Mouse (Mus musculus) liver, embryonic 14.5 days (tissue): ENCODE measurements around the gene Trappc3. TPM values are rescaled to one million over a fixed set of nuclear protein-coding genes. Genes with fewer than 3 reads are reported as not detected.

Experiments used
- ATAC-seq: fragments of 200-750 bp; cut with Nextera tagmentation; 2 replicates; pipeline ENCODE4 v1.8.0; 2017; ENCODE audit warnings: moderate number of reproducible peaks, mild to moderate bottlenecking, moderate library complexity; ENCODE audit not compliant: insufficient read depth
- DNase-seq, 3 experiments: peaks; one replicate each; pipeline ENCODE4 v3.0.0-alpha.2; 2012 to 2013; ENCODE audit warnings: low read depth in 3 of 3, low spot score in 3 of 3
- H3K27ac ChIP-seq: fragments of 300-500 bp; sonication (generic); 2 replicates; pipeline ENCODE4 v1.5.1; 2014; ENCODE audit warnings: moderate library complexity, mild to moderate bottlenecking, control low read depth, inconsistent platforms
- H3K27me3 ChIP-seq: fragments of 300-500 bp; sonication (generic); 2 replicates; pipeline ENCODE4 v1.6.1; 2014; ENCODE audit warnings: mild to moderate bottlenecking, low read length, moderate library complexity; ENCODE audit not compliant: control insufficient read depth, insufficient read depth
- H3K36me3 ChIP-seq: fragments of 300-500 bp; sonication (generic); replicated peaks from 2 replicates; pipeline ENCODE4 v1.6.1; 2014; ENCODE audit warnings: low read depth; ENCODE audit not compliant: control insufficient read depth, insufficient read depth
- H3K4me1 ChIP-seq, 2 experiments: fragments of 200-500 bp in 1 of 2; fragments of 300-500 bp in 1 of 2; sonication (generic) in 1 of 2; replicated peaks; 2 replicates each; pipeline ENCODE4 v1.6.1; 2012 to 2014; ENCODE audit warnings: antibody characterized with exemption in 1 of 2, inconsistent platforms in 1 of 2, low read length in 1 of 2; ENCODE audit not compliant: control insufficient read depth in 2 of 2, insufficient read depth in 2 of 2
- H3K4me2 ChIP-seq: fragments of 300-500 bp; sonication (generic); 2 replicates; pipeline ENCODE4 v1.6.1; 2014; ENCODE audit warnings: low read depth, mild to moderate bottlenecking, control low read depth, moderate library complexity
- H3K4me3 ChIP-seq, 2 experiments: fragments of 200-500 bp in 1 of 2; fragments of 300-500 bp in 1 of 2; sonication (generic) in 1 of 2; 2 replicates each; pipeline ENCODE4 v1.5.1; 2012 to 2014; ENCODE audit warnings: low read depth in 2 of 2, low read length in 2 of 2, mild to moderate bottlenecking in 2 of 2, control low read depth in 1 of 2, inconsistent platforms in 1 of 2, moderate library complexity in 1 of 2; ENCODE audit not compliant: insufficient read depth in 1 of 2
- H3K9ac ChIP-seq: fragments of 300-500 bp; sonication (generic); replicated peaks from 2 replicates; pipeline ENCODE4 v1.6.1; 2014; ENCODE audit warnings: mild to moderate bottlenecking, control low read depth, moderate library complexity
- H3K9me3 ChIP-seq: fragments of 300-500 bp; sonication (generic); 2 replicates; pipeline ENCODE4 v1.6.1; 2016; ENCODE audit warnings: low read length, mixed read lengths; ENCODE audit not compliant: control insufficient read depth
- CTCF ChIP-seq: IDR thresholded peaks from 2 replicates; pipeline ENCODE4 v1.5.1; 2016; ENCODE audit warnings: antibody characterized with exemption, low read depth, control low read depth
- EP300 ChIP-seq: IDR thresholded peaks from 2 replicates; pipeline ENCODE4 v1.6.1; 2016; ENCODE audit warnings: antibody characterized with exemption, low read depth
- WGBS: fragments of 180-500 bp; shearing (Covaris S2); extraction: QIAGEN DNeasy Blood & Tissue Kit; methylation state at CpG from one replicate; pipeline ENCODE4 v1.1.7; 2014; ENCODE audit not compliant: insufficient replicate concordance; 5-methylcytosine and 5-hydroxymethylcytosine counted together
- polyA plus RNA-seq, 2 experiments: library from polyadenylated mRNA; depleted of rRNA in 1 of 2; stranded (reverse) in 1 of 2; unstranded in 1 of 2; fragments of >200 nt; fragmentation: Nextera tagmentation in 1 of 2; extraction: Ambion mirVana in 1 of 2; gene quantifications; 2 replicates each; pipeline versions ENCODE4 v1.2.1 to v1.2.3; 2012 to 2014

Gene Trappc3
- polyA plus RNA-seq, 2 experiments: 8.8 to 23.4 TPM

DNA sequence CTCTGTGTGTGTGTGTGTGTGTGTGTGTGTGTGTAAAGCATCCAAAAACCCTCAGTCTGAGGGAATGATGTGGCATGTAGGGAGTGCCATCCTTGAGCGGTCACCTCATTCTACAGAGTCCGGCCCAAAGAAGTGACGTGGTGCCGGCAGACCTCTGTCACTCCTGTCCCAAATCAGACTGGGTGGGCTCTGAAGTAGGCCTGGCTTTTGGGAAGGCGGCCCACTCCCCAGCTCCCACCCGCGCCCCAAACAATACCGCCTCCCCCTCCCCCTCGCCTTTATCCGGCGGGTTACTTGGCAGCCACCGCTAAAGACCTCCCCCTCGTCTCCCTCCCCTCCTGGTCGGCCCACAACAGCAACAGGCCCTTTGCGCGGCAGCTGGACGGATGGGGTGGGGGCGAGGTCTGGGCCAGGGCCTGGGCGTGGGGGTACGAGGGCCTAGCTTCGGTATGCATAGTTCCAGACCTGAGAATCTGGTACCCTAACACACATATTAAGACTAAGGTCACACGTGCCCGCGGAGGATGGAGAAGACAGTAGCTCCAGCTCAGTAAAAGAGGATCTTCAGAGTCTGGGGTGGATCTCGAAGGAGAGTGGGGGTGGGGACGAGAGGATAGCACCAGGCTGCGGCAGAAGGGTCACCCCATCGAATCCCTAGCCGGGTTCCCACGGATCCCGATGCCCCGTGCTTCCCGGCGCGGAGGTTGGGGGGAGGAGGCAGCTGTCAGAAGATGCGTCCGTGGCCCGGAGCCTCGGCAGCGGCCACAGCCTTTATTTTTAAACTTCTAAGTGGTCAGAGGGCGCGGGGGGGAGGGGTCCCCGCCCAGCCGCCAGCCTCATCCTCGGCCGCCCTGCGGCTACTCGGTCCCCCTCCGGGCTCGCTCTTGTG is 6.8 kb upstream of the Trappc3 start:
- ATAC-seq (no peak), DNase-seq (no peak)
- peaks cover 12 to 27% of the 10 kb centered on the region in 2 experiments for H3K4me1 ChIP-seq
- peak overlapping the region; percentile 83 for H3K9ac ChIP-seq
- peaks cover 32% of the 10 kb centered on the region for H3K27me3 ChIP-seq
- H3K36me3 ChIP-seq: no peaks in the 10 kb centered on the region
- TF ChIP-seq EP300 (no peak), CTCF (no peak)
- H3K27ac ChIP-seq: peak overlapping the region; percentile 15; the same call in 1 of the 2 replicates
- 3% methylated on average over 50 of the region's 50 CpGs for WGBS
- H3K4me3 ChIP-seq: peak overlapping the region; percentile 72 to 88
- H3K4me2 ChIP-seq: peak overlapping the region; percentile 99
- no peaks in the 10 kb centered on the region for H3K9me3 ChIP-seq

DNA sequence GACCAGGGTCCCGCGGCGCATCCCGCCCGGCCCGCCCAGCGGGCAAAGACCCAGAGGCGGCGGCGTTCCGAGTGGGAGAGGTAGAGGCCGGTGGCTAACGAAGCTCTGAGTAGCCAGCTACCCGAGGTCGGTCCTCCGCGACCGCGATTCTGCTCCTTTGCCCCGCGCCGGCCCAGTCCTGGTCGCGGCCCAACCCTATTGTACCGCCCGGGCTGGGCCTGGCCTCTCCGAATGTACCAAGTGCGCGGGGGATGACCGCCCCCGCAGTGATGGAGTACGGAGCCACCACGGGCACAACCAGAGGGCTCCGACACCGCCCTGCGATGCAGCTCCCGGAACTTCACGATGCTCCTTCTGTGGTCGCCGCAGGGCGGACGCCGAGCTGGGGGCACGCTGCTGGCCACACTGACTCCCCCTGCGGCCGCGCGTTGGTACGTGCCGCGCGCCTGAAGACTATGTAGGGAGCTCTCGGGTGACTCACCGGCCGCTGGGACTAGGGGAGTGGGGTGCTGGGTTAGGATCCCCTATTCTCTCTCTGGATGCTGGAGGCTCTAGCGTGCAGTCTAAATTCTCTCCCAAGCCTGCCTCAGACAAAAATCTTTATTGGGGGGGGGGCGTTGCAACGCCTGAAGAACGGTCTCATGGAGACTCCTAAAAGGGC is 5.9 kb upstream of the Trappc3 start, which contains the start of gene Map7d1:
Map7d1 (minus strand) TSS at position 213 of the 661 bp plus-strand sequence.
- H3K4me1 ChIP-seq: peaks cover 19 to 34% of the 10 kb centered on the region in 2 experiments
- H3K27me3 ChIP-seq: peaks cover 32% of the 10 kb centered on the region
- DNase-seq (peak in 2 of 3 experiments; percentile 62 to 65), ATAC-seq (peak; percentile 84)
- 0 out of 2 replicates have a peak, but pooled peaks have one; percentile 28 for TF ChIP-seq EP300
- peak; percentile 36 for TF ChIP-seq CTCF
- H3K27ac ChIP-seq: peak within 1 kb of the TSS; percentile 42
- H3K4me2 ChIP-seq: peak within 1 kb of the TSS; percentile 99
- under 1% methylated on average over 59 of the region's 59 CpGs for WGBS
- H3K4me3 ChIP-seq: peak within 1 kb of the TSS; percentile 72 to 88
- no peaks in the 10 kb centered on the region for H3K36me3 ChIP-seq
- H3K9ac ChIP-seq: peak within 1 kb of the TSS; percentile 83
- H3K9me3 ChIP-seq: no peaks in the 10 kb centered on the region

DNA sequence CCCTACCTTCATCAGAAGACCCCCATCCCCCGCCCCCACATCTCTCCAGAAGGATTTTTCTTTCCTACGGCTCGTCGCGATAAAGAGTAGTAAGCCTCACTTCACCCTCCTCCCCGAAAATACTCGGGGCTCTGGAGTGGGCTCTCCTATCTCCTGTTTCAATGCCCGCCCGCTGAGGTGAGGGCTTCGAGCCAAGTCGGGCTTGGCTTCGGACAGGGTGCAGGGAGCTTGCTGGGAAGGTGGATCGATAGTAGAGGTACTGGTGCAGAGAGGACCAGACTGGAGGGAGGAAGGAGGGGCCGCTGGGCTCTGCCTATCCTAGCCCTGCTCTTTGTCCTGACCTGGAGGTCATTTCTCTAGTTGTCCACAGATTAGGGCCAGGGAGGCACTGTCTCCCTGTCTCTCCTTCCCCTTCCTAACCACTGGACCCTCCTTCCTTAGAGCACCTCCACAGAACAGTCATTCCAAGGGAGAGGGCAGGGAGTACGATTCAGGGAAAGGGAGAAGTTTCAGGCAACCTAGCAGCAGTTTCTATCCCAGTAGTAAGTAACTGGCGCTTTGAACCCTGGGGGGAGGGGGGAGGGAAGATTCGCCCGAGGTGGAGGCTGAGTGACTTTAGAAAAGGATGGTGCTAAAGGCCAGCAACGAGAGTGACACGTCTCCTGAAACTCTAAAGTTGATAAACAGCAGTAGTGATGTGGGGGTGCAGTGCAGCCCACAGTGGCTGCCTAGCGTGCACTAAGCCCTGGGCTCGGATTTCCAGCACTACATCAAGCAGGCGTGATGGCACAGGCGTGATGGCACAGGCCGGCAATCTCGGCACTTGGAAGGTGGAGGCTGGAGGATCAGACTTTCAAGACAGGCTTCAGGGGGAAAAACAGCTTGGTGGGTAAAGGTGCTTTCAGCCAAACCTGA is 4.9 kb upstream of the Trappc3 start:
- WGBS: 16% methylated on average over 26 of the region's 26 CpGs
- peak overlapping the region; percentile 83 for H3K9ac ChIP-seq
- H3K9me3 ChIP-seq: no peaks in the 10 kb centered on the region
- H3K4me1 ChIP-seq: peaks cover 25 to 37% of the 10 kb centered on the region in 2 experiments
- H3K27ac ChIP-seq: peak overlapping the region; percentile 42; the same call in 1 of the 2 replicates
- TF ChIP-seq EP300 (no peak), CTCF (no peak)
- ATAC-seq: no peak
- no peak for DNase-seq
- peaks cover 32% of the 10 kb centered on the region for H3K27me3 ChIP-seq
- peak overlapping the region; percentile 72 to 88 for H3K4me3 ChIP-seq
- H3K36me3 ChIP-seq: no peaks in the 10 kb centered on the region
- peak overlapping the region; percentile 99 for H3K4me2 ChIP-seq

DNA sequence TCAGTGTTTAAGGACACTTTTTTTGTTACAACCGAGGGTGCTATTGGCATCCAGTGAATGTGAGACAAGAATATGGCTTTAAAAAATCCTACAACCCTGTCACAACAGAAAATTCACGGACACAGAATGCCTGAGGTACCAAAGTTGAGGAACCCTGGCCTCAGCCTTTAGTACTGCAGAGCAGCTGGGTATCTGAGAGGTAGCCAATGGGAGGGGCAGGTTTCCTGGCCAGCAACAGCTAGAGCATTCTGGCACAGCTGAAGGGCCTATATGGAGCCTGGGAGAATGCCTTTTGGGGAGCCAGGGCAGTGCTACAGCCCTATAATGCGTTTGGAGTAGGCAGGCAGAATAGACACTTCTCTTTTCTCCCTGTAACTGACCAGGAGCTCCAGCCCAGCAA is 3.1 kb upstream of the Trappc3 start:
- no peak for ATAC-seq
- WGBS: 17% methylated on average over 3 of the region's 3 CpGs

More for the DNA sequence above, 3.1 kb upstream of the Trappc3 start:
- no peaks in the 10 kb centered on the region for H3K36me3 ChIP-seq
- no peaks in the 10 kb centered on the region for H3K9me3 ChIP-seq
- H3K27ac ChIP-seq: no peak overlapping the region
- no peak overlapping the region for H3K9ac ChIP-seq
- DNase-seq: no peak
- no peak overlapping the region for H3K4me3 ChIP-seq
- H3K27me3 ChIP-seq: peaks cover 32% of the 10 kb centered on the region
- H3K4me1 ChIP-seq: peaks cover 30 to 41% of the 10 kb centered on the region in 2 experiments
- TF ChIP-seq CTCF (no peak), EP300 (no peak)
- no peak overlapping the region; the same call in 1 of the 2 replicates for H3K4me2 ChIP-seq
